Mouse (Mus musculus) C2C12 (cell line): Measurements from ENCODE around the gene Psmc3ip. TPM values are rescaled to one million over a fixed set of nuclear protein-coding genes. Genes with fewer than 3 reads are reported as not detected.
"Not testable (repeated sequence)": the region's sequence is repeated elsewhere in the genome, so short reads cannot be mapped to it uniquely, and the experiment has no call there.

Experiments used
- H3K27me3 ChIP-seq: one replicate; pipeline ENCODE4 v1.6.1; 2011; ENCODE audit not compliant: control insufficient read depth, insufficient read depth, insufficient read length
- H3K36me3 ChIP-seq: one replicate; pipeline ENCODE4 v1.6.1; 2011; ENCODE audit not compliant: control insufficient read depth, insufficient read depth
- H3K4me3 ChIP-seq: one replicate; pipeline ENCODE4 v1.5.1; 2011; ENCODE audit warnings: mild to moderate bottlenecking, control low read depth; ENCODE audit not compliant: poor library complexity, insufficient read depth, severe bottlenecking
- H3K79me2 ChIP-seq: one replicate; pipeline ENCODE4 v1.6.1; 2011; ENCODE audit not compliant: control insufficient read depth, insufficient read depth
- H3K79me3 ChIP-seq: one replicate; pipeline ENCODE4 v1.6.1; 2011; ENCODE audit warnings: low read depth, control low read depth
- H3ac ChIP-seq: one replicate; pipeline ENCODE3; 2011; ENCODE audit warnings: low read depth; ENCODE audit not compliant: control insufficient read depth, insufficient read length
- CEBPB ChIP-seq: IDR thresholded peaks from one replicate; pipeline ENCODE4 v1.6.1; 2011; ENCODE audit warnings: low read depth, mild to moderate bottlenecking, control low read depth, moderate library complexity
- CTCF ChIP-seq: IDR thresholded peaks from one replicate; pipeline ENCODE4 v1.5.1; 2011; ENCODE audit not compliant: control insufficient read depth, insufficient read depth, insufficient read length
- FOSL1 ChIP-seq: IDR thresholded peaks from one replicate; pipeline ENCODE4 v1.8.0; 2011; ENCODE audit warnings: mild to moderate bottlenecking, low read length; ENCODE audit not compliant: poor library complexity, insufficient read depth, severe bottlenecking
- MAX ChIP-seq: IDR thresholded peaks from one replicate; pipeline ENCODE4 v1.6.1; 2011; ENCODE audit warnings: mild to moderate bottlenecking, control low read depth
- MYOD1 ChIP-seq: IDR thresholded peaks from one replicate; pipeline ENCODE4 v1.6.1; 2011; ENCODE audit warnings: low read depth; ENCODE audit not compliant: control insufficient read depth, insufficient read length
- MYOG ChIP-seq: IDR thresholded peaks from one replicate; pipeline ENCODE4 v1.6.1; 2011; ENCODE audit not compliant: control insufficient read depth, insufficient read length; ENCODE audit errors: extremely low read depth
- USF1 ChIP-seq: IDR thresholded peaks from one replicate; pipeline ENCODE4 v1.6.1; 2011; ENCODE audit warnings: low read depth, mild to moderate bottlenecking, control low read depth, moderate library complexity
- polyA plus RNA-seq: library from polyadenylated mRNA; unstranded; fragments of >200 nt; fragmentation: generic; extraction: Trizol; gene quantifications from one replicate; pipeline ENCODE4 v1.2.1, GENCODE M21; 2012; ENCODE audit warnings: missing spikeins

The Psmc3ip gene
- polyA plus RNA-seq, 1 experiment = 24.0 TPM

- H3K79me3 ChIP-seq = no peaks in the 10 kb centered on the region
- no peaks in the 10 kb centered on the region for H3K79me2 ChIP-seq
- TF ChIP-seq USF1 = no peak
- no peak for TF ChIP-seq FOSL1
- TF ChIP-seq CTCF = no peak
- TF ChIP-seq MAX = no peak
- no peak for TF ChIP-seq MYOG
- TF ChIP-seq MYOD1 = no peak
- TF ChIP-seq CEBPB = no peak
- H3K36me3 ChIP-seq = peaks cover 1% of the 10 kb centered on the region
- H3ac ChIP-seq = no peak overlapping the region
- H3K4me3 ChIP-seq = no peak overlapping the region
- no peaks in the 10 kb centered on the region for H3K27me3 ChIP-seq
Observed at GRCm38 (mm10) chr11:101131701-101132100, 36.5 kb upstream of the Psmc3ip start.

- Histone ChIP-seq H3K36me3 (peaks cover 7% of the 10 kb centered on the region), H3K79me3 (no peaks in the 10 kb centered on the region), H3K79me2 (no peaks in the 10 kb centered on the region), H3K4me3 (no peak overlapping the region), H3K27me3 (no peaks in the 10 kb centered on the region), H3ac (no peak overlapping the region)
- TF ChIP-seq MYOD1 (no peak), CEBPB (no peak), CTCF (no peak), FOSL1 (no peak), MYOG (no peak), USF1 (no peak), MAX (no peak)
Observed at GRCm38 (mm10) chr11:101131187-101131586, 36.0 kb upstream of the Psmc3ip start.

GRCm38 (mm10) chr11:101130056-101130756 lies 35.0 kb upstream of the Psmc3ip start:
- no peaks in the 10 kb centered on the region for H3K27me3 ChIP-seq
- peaks cover 15% of the 10 kb centered on the region for H3K36me3 ChIP-seq
- no peaks in the 10 kb centered on the region for H3K79me3 ChIP-seq
- H3K79me2 ChIP-seq = no peaks in the 10 kb centered on the region
- H3K4me3 ChIP-seq = no peak overlapping the region
- H3ac ChIP-seq = no peak overlapping the region
- TF ChIP-seq MYOG (no peak), CEBPB (no peak), MYOD1 (no peak), CTCF (no peak), FOSL1 (no peak), USF1 (no peak), MAX (no peak)

GRCm38 (mm10) chr11:101128996-101129577 lies 33.9 kb upstream of the Psmc3ip start:
- H3K27me3 ChIP-seq = no peaks in the 10 kb centered on the region
- peaks cover 19% of the 10 kb centered on the region for H3K36me3 ChIP-seq
- no peaks in the 10 kb centered on the region for H3K79me2 ChIP-seq
- TF ChIP-seq CEBPB (no peak), MAX (no peak), MYOG (no peak), MYOD1 (no peak), USF1 (no peak), FOSL1 (no peak)
- no peaks in the 10 kb centered on the region for H3K79me3 ChIP-seq
- no peak overlapping the region for H3ac ChIP-seq
- no peak overlapping the region for H3K4me3 ChIP-seq

- no peaks in the 10 kb centered on the region for H3K27me3 ChIP-seq
- H3K4me3 ChIP-seq = no peak overlapping the region
- peaks cover 6% of the 10 kb centered on the region for H3K79me2 ChIP-seq
- no peak for TF ChIP-seq USF1
- no peak for TF ChIP-seq MAX
- TF ChIP-seq FOSL1 = no peak
- no peak for TF ChIP-seq MYOG
- no peak for TF ChIP-seq CTCF
- no peak for TF ChIP-seq CEBPB
- TF ChIP-seq MYOD1 = no peak
- H3K79me3 ChIP-seq = no peaks in the 10 kb centered on the region
- H3K36me3 ChIP-seq = peaks cover 38% of the 10 kb centered on the region
- no peak overlapping the region for H3ac ChIP-seq
Observed at GRCm38 (mm10) chr11:101127075-101127474, 31.8 kb upstream of the Psmc3ip start.

GRCm38 (mm10) chr11:101125008-101125407 lies 29.8 kb upstream of the Psmc3ip start:
- not testable (repeated sequence) for H3K4me3 ChIP-seq, H3K27me3 ChIP-seq, H3ac ChIP-seq
- Histone ChIP-seq H3K36me3 (peaks cover 45% of the 10 kb centered on the region), H3K79me2 (peaks cover 27% of the 10 kb centered on the region), H3K79me3 (peaks cover 15% of the 10 kb centered on the region)

GRCm38 (mm10) chr11:101124494-101124893 lies 29.3 kb upstream of the Psmc3ip start:
- H3K4me3 ChIP-seq, H3K27me3 ChIP-seq, H3ac ChIP-seq: not testable (repeated sequence)
- Histone ChIP-seq H3K79me2 (peaks cover 28% of the 10 kb centered on the region), H3K79me3 (peaks cover 15% of the 10 kb centered on the region), H3K36me3 (peaks cover 45% of the 10 kb centered on the region)
